Mouse (Mus musculus) R1 (cell line): ENCODE measurements around the gene Rbp1.
A peak's percentile ranks its signal among the peaks of the same experiment; 100 is the strongest.

ENCODE experiments used
- DNase-seq: peaks from one replicate; pipeline ENCODE4 v3.0.0-alpha.2; 2018; ENCODE audit warnings: low read depth, low spot score

Gene Rbp1

GRCm38 (mm10) chr9:98424725-98425210, 2.0 kb downstream of the Rbp1 start:
- no peak for DNase-seq

GRCm38 (mm10) chr9:98425351-98425880, 2.7 kb downstream of the Rbp1 start:
- DNase-seq, result peak; percentile 23

GRCm38 (mm10) chr9:98427906-98428517, 5.3 kb downstream of the Rbp1 start:
- no peak for DNase-seq

- no peak for DNase-seq
Measured at GRCm38 (mm10) chr9:98428783-98429182, 6.0 kb downstream of the Rbp1 start.

- DNase-seq, result peak; percentile 11
Measured at GRCm38 (mm10) chr9:98429806-98430205, 7.0 kb downstream of the Rbp1 start.

GRCm38 (mm10) chr9:98430528-98430927, 7.8 kb downstream of the Rbp1 start:
- no peak for DNase-seq

GRCm38 (mm10) chr9:98433021-98433420, 10.3 kb downstream of the Rbp1 start:
- DNase-seq, result peak; percentile 76

GRCm38 (mm10) chr9:98433956-98434588, 11.3 kb downstream of the Rbp1 start:
- no peak for DNase-seq

- no peak for DNase-seq
Measured at GRCm38 (mm10) chr9:98437819-98438218, 15.1 kb downstream of the Rbp1 start.

GRCm38 (mm10) chr9:98439091-98439490, 16.3 kb downstream of the Rbp1 start:
- DNase-seq, result no peak

- DNase-seq, result peak; percentile 25
Measured at GRCm38 (mm10) chr9:98442638-98443037, 19.9 kb downstream of the Rbp1 start.

GRCm38 (mm10) chr9:98445359-98446149, 22.8 kb downstream of the Rbp1 start:
- DNase-seq, result no peak

- no peak for DNase-seq
Measured at GRCm38 (mm10) chr9:98450976-98451375, 28.2 kb downstream of the Rbp1 start.

- no peak for DNase-seq
Measured at GRCm38 (mm10) chr9:98466709-98467108, 43.9 kb downstream of the Rbp1 start.

- no peak for DNase-seq
Measured at GRCm38 (mm10) chr9:98480172-98480749, 57.5 kb downstream of the Rbp1 start.

GRCm38 (mm10) chr9:98482256-98482655, 59.5 kb downstream of the Rbp1 start:
- no peak for DNase-seq

GRCm38 (mm10) chr9:98485020-98485419, 62.3 kb downstream of the Rbp1 start:
- no peak for DNase-seq

GRCm38 (mm10) chr9:98485815-98486214, 63.1 kb downstream of the Rbp1 start, which contains the start of gene Rbp2:
TSS of gene Rbp2 (plus strand) at chr9:98486115.
- no peak for DNase-seq

- no peak for DNase-seq
Measured at GRCm38 (mm10) chr9:98487273-98487672, 64.5 kb downstream of the Rbp1 start.

- DNase-seq, result no peak
Measured at GRCm38 (mm10) chr9:98489532-98489931, 66.8 kb downstream of the Rbp1 start.

- no peak for DNase-seq
Measured at GRCm38 (mm10) chr9:98490128-98490527, 67.4 kb downstream of the Rbp1 start.

- no peak for DNase-seq
Measured at GRCm38 (mm10) chr9:98491071-98491470, 68.3 kb downstream of the Rbp1 start.
